Mouse (Mus musculus): Measurements from ENCODE around the gene Npff.

The Npff gene

GRCm38 (mm10) chr15:102503924-102504782, 20.6 kb downstream of the Npff start:
- no peak for DNase-seq (ENCODE audit: low spot score in 2 of 2)

- DNase-seq (ENCODE audit: low spot score in 2 of 2): no peak
Measured at GRCm38 (mm10) chr15:102503447-102503846, 21.3 kb downstream of the Npff start, which contains the start of gene Gm10337. Gene Gm10337, plus strand, starts transcription at chr15:102503722.

GRCm38 (mm10) chr15:102502254-102502840, 22.4 kb downstream of the Npff start:
- no peak for DNase-seq (ENCODE audit: low spot score in 2 of 2)

- DNase-seq (ENCODE audit: low spot score in 2 of 2): no peak
Measured at GRCm38 (mm10) chr15:102501084-102501814, 23.5 kb downstream of the Npff start.

GRCm38 (mm10) chr15:102500479-102500878, 24.3 kb downstream of the Npff start:
- DNase-seq (ENCODE audit: low spot score in 2 of 2): no peak

- no peak for DNase-seq (ENCODE audit: low spot score in 2 of 2)
Measured at GRCm38 (mm10) chr15:102499851-102500250, 24.9 kb downstream of the Npff start.

GRCm38 (mm10) chr15:102499370-102499769, 25.4 kb downstream of the Npff start:
- DNase-seq (ENCODE audit: low spot score in 2 of 2): no peak

- DNase-seq (ENCODE audit: low spot score in 2 of 2): no peak
Measured at GRCm38 (mm10) chr15:102498322-102498721, 26.4 kb downstream of the Npff start.

- no peak for DNase-seq (ENCODE audit: low spot score in 2 of 2)
Measured at GRCm38 (mm10) chr15:102487664-102488063, 37.1 kb downstream of the Npff start.

GRCm38 (mm10) chr15:102485853-102486252, 38.9 kb downstream of the Npff start:
- DNase-seq (ENCODE audit: low spot score in 2 of 2): no peak

GRCm38 (mm10) chr15:102483136-102483535, 41.6 kb downstream of the Npff start:
- no peak for DNase-seq (ENCODE audit: low spot score in 2 of 2)

- no peak for DNase-seq (ENCODE audit: low spot score in 2 of 2)
Measured at GRCm38 (mm10) chr15:102474520-102474919, 50.2 kb downstream of the Npff start.

All from thymus, postnatal 10 days (tissue).